Mouse (Mus musculus): ENCODE data around the gene 4930579F01Rik.
"Not testable (repeated sequence)": the region's sequence is repeated elsewhere in the genome, so short reads cannot be mapped to it uniquely, and the experiment has no call there.

4930579F01Rik gene

DNA sequence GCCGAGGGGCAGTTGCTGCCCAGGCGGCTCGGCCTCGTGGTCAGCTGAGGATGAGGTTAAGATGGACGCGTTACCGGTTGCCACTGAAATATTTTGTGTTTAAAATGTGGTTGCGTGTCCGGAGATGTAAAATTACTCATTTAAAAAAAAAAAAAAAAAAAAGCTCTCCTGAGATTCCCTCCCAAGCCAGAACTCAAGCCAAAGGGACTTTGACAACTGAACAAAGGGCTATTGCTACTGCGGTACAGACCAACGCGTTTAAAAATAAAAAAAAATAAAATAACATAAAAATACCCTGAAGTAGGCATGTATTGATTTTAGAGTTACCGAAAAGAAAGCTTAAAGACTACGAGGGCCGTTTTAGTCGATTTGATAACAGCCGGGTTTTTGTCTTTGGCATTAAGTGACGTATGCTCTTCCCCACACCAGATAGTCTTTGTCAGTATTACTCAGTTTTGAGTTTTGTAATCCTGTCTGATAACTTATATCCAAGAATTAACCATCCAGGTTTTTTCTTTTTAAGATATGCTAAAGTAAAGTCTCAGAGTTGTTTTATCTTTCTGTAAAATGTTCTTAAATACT lies 49.5 kb downstream of the 4930579F01Rik start:
- no peak for DNase-seq

DNA sequence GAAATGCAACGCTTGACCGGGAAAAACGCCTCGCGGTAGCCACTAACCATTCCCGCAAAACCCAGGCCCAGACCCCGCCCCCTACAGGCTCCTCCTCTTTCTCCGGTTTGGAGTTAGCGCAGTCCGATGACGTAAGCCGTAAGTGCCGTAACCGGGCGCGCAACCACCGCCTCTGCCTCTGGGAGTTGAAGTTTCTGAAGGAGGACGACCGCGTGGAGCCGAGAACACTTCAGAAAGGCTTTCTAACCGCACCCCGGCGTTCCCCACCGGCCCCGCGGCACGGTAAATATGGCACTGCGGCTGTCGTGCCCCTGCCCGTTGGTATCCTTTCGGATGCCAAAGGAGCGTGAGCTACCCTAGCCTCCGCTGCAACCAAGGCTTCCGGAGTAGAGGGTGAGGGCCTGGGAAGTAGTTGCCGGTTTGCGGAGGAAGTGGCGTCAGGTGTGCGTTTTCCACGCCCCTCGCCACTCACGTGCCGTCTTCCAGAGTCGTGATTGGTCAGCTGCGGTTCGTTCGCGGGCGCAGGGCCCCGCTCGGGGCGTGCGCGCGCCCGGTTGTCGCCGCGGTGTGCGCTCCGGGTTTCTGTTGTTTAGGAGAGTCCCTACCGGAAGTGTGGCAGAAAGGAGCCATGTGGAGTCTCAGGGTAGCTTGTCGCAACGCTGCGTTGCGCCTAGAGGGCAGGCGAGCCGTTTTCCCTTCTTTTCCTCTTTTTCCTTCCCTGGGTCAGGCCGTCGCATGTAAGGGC lies 50.1 kb downstream of the 4930579F01Rik start, which contains the start of gene Trmt10a:
TSS of gene Trmt10a (plus strand) at position 134 of the 745 bp plus-strand sequence.
- peak; percentile 98 for DNase-seq

- no peak for DNase-seq
Observed at GRCm38 (mm10) chr3:138142733-138143314, 50.8 kb downstream of the 4930579F01Rik start.

DNA sequence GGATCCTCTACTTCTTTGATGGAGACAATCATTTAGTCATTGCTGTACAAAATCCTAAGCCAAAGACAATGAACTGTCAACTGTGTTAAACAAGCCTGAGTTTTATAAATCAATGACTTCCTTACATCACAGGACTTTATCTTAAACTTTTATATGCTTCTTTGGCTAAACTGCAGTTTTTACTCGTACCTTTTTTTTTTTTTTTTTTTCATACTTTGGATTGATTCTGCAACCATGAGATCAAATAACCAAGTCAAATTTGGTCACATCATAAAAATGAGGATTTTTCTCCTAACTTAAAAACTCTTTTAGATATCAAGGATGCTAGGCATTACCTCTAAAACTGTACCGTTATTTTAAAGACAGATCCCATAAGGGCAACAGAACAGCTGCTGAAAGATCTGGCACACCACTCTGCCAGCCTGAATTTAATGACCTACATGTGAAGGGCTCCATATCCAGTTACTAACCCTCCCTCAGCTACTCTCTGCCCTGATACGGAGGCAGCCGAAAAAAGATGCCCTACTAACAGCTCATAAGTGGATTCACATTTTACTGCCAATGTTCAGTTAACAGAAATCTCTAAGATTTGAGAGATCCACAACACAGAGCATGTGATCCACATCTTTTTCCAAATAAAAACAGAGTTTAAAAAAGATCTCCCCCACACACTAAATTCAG lies 51.4 kb downstream of the 4930579F01Rik start:
- DNase-seq = peak; percentile 30

DNA sequence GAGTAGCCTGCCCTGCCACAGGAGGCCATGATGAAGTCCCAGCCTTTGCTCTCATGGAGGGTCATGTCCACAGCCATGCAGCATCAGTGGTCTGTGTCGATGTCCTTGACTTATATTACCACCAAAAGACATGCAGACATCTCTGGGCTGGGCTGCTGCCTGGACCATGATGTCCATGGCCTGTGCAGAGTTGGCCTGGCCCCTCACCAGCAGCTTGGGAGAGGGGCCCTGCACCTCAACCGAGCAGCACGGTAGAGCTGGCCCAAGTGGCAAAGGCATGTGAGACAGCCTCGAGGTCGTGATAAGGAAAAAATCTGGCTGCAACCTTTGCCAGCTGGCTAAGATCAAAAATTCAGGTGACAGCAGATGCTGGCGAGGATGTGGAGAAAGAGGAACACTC lies 54.0 kb downstream of the 4930579F01Rik start:
- DNase-seq = no peak

DNA sequence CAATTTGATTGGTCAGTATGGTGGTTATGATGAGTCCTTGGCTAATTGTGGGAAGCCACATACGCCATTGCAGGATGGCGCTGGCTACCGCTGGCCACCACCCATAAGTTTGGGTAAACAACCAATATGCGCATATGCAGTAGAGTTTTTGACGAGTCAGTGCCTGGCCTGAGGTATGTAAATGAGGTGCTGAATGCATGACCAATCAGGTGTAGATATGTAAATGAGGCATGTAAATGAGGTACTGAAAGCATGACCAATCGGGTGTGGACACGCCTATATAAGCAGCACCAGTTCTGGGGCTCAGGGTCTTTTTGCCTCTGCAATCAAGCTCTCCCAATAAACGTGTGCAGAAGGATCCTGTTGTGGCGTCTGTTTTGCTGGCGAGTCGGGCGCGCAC lies 55.5 kb downstream of the 4930579F01Rik start:
- not testable (repeated sequence) for DNase-seq

DNA sequence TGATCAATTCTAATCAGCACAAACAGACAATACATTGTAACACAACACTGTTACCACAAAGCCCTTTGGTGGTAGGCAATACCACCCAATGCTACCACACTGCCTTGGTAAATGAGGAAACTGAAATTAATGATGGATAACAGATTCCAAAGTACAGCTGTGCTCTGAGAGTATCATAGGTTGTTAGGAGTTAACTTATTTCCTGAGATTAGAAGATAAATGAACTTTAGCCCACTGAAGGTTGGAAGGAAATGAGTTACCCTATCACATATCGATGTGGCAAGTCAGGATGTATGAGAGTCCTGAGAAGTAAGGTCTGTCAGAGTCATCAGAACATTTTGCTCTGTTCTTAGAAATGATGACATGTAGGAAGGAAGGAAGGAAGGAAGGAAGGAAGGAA lies 59.1 kb downstream of the 4930579F01Rik start:
- no peak for DNase-seq

- no peak for DNase-seq
Observed at GRCm38 (mm10) chr3:138133916-138134315, 59.7 kb downstream of the 4930579F01Rik start.

GRCm38 (mm10) chr3:138133463-138133862 lies 60.2 kb downstream of the 4930579F01Rik start:
- DNase-seq = no peak

GRCm38 (mm10) chr3:138131168-138131567 lies 62.5 kb downstream of the 4930579F01Rik start:
- DNase-seq = no peak

DNA sequence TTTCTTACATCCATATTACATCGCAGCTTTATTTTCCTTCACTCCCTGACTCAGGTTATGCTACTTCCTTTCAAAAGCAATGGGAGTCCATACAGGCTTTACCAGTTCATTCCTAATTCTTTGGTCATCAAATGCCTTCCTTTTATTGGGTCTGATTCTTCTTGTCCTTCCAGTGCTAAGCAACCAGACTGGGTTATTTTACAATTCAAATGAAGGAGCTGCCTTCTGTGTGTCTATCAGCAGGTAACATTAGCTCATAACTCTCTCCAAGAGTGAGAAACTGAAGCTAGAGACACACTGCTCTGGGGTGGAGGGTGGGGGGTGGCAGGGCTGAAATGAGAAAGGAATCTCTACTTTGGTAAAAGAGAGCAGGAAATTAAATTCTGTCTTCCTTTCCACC lies 62.9 kb downstream of the 4930579F01Rik start:
- DNase-seq = no peak

DNA sequence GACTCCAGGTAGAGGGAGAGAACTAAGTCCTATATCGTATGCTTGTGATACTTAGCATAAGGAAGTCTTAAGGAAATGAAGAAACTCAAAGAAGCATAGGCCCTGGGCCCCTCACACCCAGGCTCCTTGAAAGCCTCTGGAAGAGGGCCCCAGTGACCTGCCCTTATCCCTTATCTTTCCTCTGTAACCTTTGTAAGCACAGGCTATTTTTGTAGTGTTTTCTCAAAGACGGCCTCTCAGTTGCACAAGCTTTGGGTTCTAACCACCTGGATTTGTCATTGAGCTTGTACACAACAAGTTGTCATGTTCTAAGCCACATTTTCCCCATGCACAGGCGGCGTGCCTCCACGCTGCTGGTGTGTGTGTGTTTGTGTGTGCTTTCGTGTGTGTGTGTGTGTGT lies 64.5 kb downstream of the 4930579F01Rik start:
- DNase-seq = no peak

- no peak for DNase-seq
Observed at GRCm38 (mm10) chr3:138123842-138124241, 69.8 kb downstream of the 4930579F01Rik start.

DNA sequence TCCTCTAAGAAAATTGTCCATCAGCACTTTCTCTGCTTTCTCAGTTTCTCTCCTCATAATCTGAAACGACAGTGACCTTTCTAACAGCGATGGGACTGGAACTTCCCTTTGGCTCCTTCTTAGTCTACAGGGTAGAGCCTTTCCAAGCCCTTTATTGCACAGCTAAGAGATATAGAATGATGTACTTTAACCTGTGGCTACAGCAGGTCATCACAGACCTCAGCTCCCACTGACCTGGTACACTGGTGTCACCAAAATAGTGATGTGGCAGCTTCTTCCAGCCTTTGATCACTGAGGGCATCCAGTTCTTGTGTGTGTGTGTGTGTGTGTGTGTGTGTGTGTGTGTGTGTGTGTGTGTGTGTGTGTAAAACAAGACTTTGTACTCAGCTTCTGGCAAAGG lies 72.2 kb downstream of the 4930579F01Rik start:
- DNase-seq = no peak

- no peak for DNase-seq
Observed at GRCm38 (mm10) chr3:138119444-138120105, 74.0 kb downstream of the 4930579F01Rik start.

- no peak for DNase-seq
Observed at GRCm38 (mm10) chr3:138118831-138119230, 74.8 kb downstream of the 4930579F01Rik start.

GRCm38 (mm10) chr3:138118392-138118791 lies 75.2 kb downstream of the 4930579F01Rik start:
- no peak for DNase-seq

- no peak for DNase-seq
Observed at GRCm38 (mm10) chr3:138116871-138117270, 76.8 kb downstream of the 4930579F01Rik start.

DNA sequence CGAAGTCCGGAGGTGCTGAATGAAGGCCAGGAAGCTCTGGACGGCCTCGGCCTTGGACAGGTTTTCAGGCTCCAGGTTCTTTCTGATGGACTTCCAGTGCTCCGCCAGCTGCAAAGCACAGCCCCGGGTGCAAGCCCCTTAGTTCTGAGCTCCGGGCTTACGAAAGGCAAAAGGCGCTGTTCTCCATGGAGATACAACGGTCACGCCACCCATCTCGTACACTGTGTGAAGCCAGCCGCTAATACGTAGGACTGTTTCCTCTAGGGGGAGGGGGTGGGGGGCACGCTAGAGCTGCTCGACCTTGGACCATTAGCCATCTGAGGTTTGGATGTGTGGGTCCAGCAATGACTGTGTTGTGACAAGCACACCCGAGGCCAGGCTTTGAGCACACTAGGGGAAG lies 79.5 kb downstream of the 4930579F01Rik start:
- DNase-seq = no peak

Data from cerebellum, adult 11-12 months (tissue).